Mouse (Mus musculus) bone marrow, adult 2 months (tissue): ENCODE data around the gene Zfp74. TPM values are rescaled to one million over a fixed set of nuclear protein-coding genes. Genes with fewer than 3 reads are reported as not detected.
A peak's percentile ranks its signal among the peaks of the same experiment; 100 is the strongest.

Experiments used
- H3K27ac ChIP-seq: fragments of 200-500 bp; 2 replicates; pipeline ENCODE4 v1.5.1; 2012; ENCODE audit warnings: low read depth, mild to moderate bottlenecking, control low read depth, inconsistent platforms, low read length; ENCODE audit not compliant: control insufficient read depth, poor library complexity, insufficient read depth
- H3K4me1 ChIP-seq: fragments of 200-500 bp; 2 replicates; pipeline ENCODE4 v1.6.1; 2011; ENCODE audit warnings: low read length; ENCODE audit not compliant: control insufficient read depth, insufficient read depth
- H3K4me3 ChIP-seq: fragments of 200-500 bp; replicated peaks from 2 replicates; pipeline ENCODE3; 2011; ENCODE audit warnings: mild to moderate bottlenecking, low read depth, low read length, control low read depth; ENCODE audit not compliant: control insufficient read depth
- CTCF ChIP-seq: fragments of 200-500 bp; IDR thresholded peaks from 2 replicates; pipeline ENCODE4 v1.5.1; 2011; ENCODE audit warnings: low read length, control low read depth; ENCODE audit not compliant: control insufficient read depth, insufficient read depth
- POLR2A ChIP-seq: fragments of 200-500 bp; IDR thresholded peaks from 2 replicates; pipeline ENCODE4 v1.6.1; 2011; ENCODE audit warnings: low read depth, mild to moderate bottlenecking, control low read depth, low read length, borderline replicate concordance; ENCODE audit not compliant: control insufficient read depth
- WGBS: fragments of 180-500 bp; shearing (Covaris S2); methylation state at CpG from one replicate; pipeline ENCODE4 v1.1.7; 2018; 5-methylcytosine and 5-hydroxymethylcytosine counted together
- polyA plus RNA-seq: library from polyadenylated mRNA; stranded (reverse); fragments of >200 nt; gene quantifications from 2 replicates; pipeline ENCODE4 v1.2.4, GENCODE M21; 2011; ENCODE audit warnings: low replicate concordance; ENCODE audit not compliant: missing spikeins, insufficient read depth, insufficient read length

Zfp74 gene
- polyA plus RNA-seq, 1 experiment: 3.2 TPM

DNA sequence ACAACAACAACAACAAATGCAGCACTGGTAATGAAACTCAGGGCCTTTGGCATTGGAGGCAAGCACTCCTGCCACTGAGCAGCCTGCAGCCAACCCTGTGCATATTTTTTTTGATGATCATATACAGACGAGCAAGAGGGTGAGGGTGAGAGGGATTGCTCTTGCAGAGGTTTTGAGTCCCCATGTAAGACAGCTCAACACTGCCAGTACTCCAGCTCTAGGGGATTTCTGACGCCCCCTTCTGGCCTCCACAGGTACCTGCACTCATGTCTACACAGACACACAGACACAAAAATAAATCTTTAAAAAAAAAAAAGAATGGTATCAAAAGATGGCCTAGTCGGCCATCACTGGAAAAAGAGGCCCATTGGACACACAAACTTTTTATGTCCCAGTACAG is 5.1 kb upstream of the Zfp74 start:
- no peak overlapping the region for H3K27ac ChIP-seq
- TF ChIP-seq CTCF (no peak), POLR2A (no peak)
- 58% methylated on average over 3 of the region's 3 CpGs for WGBS
- no peak overlapping the region for H3K4me3 ChIP-seq
- no peaks in the 10 kb centered on the region for H3K4me1 ChIP-seq

GRCm38 (mm10) chr7:29958125-29958724 is 4.3 kb upstream of the Zfp74 start:
- Histone ChIP-seq H3K4me1 (no peaks in the 10 kb centered on the region), H3K27ac (no peak overlapping the region), H3K4me3 (no peak overlapping the region)
- TF ChIP-seq POLR2A: no peak
- no peak for TF ChIP-seq CTCF
- 39% methylated on average over 11 of the region's 11 CpGs for WGBS

- Histone ChIP-seq H3K4me3 (no peak overlapping the region), H3K27ac (no peak overlapping the region), H3K4me1 (no peaks in the 10 kb centered on the region)
- TF ChIP-seq CTCF (no peak), POLR2A (no peak)
- 81% methylated on average over 10 of the region's 10 CpGs for WGBS
These were observed 2.4 kb upstream of the Zfp74 start for GRCm38 (mm10) chr7:29956257-29956656.

- H3K4me3 ChIP-seq: no peak overlapping the region
- 14% methylated on average over 4 of the region's 4 CpGs for WGBS
- TF ChIP-seq CTCF (peak; percentile 57; the same call in 1 of the 2 replicates), POLR2A (no peak)
- no peaks in the 10 kb centered on the region for H3K4me1 ChIP-seq
- H3K27ac ChIP-seq: no peak overlapping the region
These were observed 842 bp upstream of the Zfp74 start for GRCm38 (mm10) chr7:29954731-29955130.

- H3K4me1 ChIP-seq: no peaks in the 10 kb centered on the region
- H3K27ac ChIP-seq: no peak overlapping the region
- TF ChIP-seq CTCF: no peak
- TF ChIP-seq POLR2A: no peak
- H3K4me3 ChIP-seq: no peak overlapping the region
- 28% methylated on average over 10 of the region's 10 CpGs for WGBS
These were observed 803 bp downstream of the Zfp74 start for GRCm38 (mm10) chr7:29953086-29953485.

GRCm38 (mm10) chr7:29944201-29944600 is 9.7 kb downstream of the Zfp74 start:
- H3K27ac ChIP-seq: no peak overlapping the region
- TF ChIP-seq POLR2A (no peak), CTCF (no peak)
- H3K4me3 ChIP-seq: no peak overlapping the region
- H3K4me1 ChIP-seq: no peaks in the 10 kb centered on the region; the same call in 1 of the 2 replicates
- 73% methylated on average over 2 of the region's 2 CpGs for WGBS

GRCm38 (mm10) chr7:29943720-29944119 is 10.2 kb downstream of the Zfp74 start:
- H3K27ac ChIP-seq: no peak overlapping the region
- H3K4me1 ChIP-seq: no peaks in the 10 kb centered on the region; the same call in 1 of the 2 replicates
- WGBS: 73% methylated on average over 2 of the region's 2 CpGs
- TF ChIP-seq POLR2A (no peak), CTCF (no peak)
- no peak overlapping the region for H3K4me3 ChIP-seq

DNA sequence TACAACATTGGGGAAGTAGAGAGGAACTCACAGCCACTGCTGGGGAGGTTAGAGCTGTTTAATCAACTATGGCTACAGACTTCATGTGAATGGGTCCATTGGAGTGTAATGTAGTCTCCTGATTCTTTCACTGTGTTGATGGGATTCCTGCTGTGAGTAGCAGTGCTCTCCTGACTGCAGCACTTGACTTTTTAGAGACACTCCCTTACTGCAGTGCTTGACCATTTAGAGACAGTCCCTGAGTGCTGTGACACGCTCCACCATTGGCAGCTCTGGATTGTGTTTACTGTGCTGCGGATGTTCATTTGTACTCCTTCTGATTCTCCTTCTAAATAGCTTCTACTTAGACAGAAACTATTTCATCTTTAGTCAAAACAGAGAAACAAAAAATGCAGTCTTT is 11.1 kb downstream of the Zfp74 start:
- Histone ChIP-seq H3K4me3 (no peak overlapping the region), H3K27ac (no peak overlapping the region), H3K4me1 (no peaks in the 10 kb centered on the region; the same call in 1 of the 2 replicates)
- WGBS: 96% methylated on average over 2 of the region's 2 CpGs
- no peak for TF ChIP-seq CTCF
- no peak for TF ChIP-seq POLR2A

DNA sequence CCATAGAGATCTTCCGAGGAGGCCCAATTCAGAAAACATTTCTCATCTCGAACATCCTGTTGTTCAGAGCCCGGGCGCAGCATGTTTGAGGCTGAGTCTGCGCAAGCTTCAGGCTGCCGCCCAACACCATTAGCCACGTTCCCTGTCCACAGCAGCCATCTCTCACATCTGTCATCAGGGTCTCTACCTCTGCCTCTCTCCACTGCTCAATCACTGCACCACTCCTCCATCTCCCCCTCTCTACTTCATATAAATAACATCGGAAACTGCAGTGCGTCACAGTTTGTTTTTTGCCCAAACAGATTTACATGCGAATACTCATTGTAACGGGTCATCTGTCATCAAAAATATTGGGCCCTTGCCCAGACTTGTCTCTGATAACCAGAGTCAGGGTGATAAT is 12.9 kb downstream of the Zfp74 start:
- H3K4me1 ChIP-seq: no peaks in the 10 kb centered on the region; the same call in 1 of the 2 replicates
- TF ChIP-seq POLR2A (no peak), CTCF (no peak)
- no peak overlapping the region for H3K4me3 ChIP-seq
- 85% methylated on average over 11 of the region's 11 CpGs for WGBS
- H3K27ac ChIP-seq: no peak overlapping the region
